Mouse (Mus musculus): ENCODE measurements at regions not wholly inside any gene's neighbourhood (a gene's known extent, or its start where the extent isn't known, plus 50 kb on each side); places are given as distances from the start of the nearest gene placed in this dataset.
"Not testable (repeated sequence)": the region's sequence is repeated elsewhere in the genome, so short reads cannot be mapped to it uniquely, and the experiment has no call there.

DNA sequence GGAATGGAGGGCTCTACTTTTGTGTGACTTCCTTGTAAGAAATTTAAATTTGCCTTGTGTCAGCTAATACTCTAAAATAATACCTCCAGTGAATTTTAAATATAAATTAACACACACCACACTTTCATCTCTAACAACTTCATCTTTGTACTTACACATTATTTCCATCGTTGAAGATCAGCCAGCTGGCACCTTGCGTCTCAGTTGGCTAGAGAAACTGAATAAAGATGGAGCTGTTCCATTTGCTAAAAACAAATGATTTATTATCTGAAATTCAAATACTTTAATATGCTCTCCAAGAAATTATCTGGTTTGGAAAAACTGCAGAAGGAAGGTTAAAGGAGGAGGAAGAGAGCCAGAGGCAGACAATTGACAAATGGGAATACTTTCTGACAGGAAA is 122.0 kb upstream of the Gm11096 start:
- DNase-seq (ENCODE audit: low spot score) = peak; percentile 6

DNA sequence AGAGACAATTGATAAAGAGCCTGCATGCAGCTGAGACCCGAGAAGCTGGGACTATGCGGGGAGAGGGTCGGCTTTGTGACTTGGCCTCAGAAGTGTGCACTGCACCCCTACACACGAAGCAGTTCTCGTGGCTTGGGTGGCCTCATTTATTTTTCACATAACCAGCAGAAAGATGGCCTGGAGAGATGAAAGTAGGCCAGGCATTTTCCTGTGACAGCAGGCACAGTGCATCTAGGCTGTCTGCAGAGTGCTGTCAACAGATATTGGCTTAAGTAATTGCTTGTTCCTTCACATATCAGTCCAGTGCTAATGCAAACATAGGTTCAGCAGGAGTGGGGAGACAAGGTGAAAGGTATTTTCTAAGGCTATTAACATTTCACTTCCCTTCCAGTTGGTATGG is 124.9 kb upstream of the Gm11096 start:
- no peak for DNase-seq (ENCODE audit: low spot score)

DNA sequence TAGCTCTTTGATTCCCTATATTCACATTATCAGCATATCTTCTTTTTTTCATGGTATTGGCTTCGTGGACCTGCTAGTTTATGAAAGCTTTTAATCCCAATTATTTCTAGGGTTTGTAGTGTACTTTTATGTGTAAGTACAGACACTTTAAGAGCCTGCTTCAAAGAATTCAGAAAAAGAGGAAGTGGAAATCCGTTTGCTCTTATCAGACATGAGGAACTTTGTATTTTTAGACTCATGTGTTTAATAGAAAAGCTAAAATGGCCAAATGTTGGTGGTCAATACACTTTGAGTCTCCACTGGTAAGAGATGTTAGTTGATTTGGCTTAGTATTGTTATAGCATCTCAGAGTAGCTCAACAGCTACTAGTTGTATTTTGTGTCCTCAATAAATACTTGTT is 135.7 kb upstream of the Gm11096 start:
- no peak for DNase-seq (ENCODE audit: low spot score)

DNA sequence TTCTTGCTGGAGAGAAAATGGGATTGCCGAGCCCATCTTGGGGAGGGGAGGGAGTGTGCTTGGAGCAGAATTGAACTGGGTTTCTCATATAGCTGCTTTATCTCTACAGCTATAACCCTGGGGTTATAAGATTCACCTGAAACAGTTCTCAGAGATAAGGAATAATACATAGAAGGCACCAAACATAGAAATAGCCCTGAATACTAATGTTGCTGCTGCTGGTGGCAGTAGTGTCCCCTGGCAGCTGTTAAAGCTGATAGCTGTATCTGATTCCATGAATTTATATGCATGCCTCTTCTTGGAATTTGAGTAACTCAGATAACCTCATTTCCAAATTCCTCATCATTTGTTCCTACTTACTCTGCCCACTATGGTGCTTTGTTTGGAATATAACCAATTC is 137.0 kb upstream of the Gm11096 start:
- no peak for DNase-seq (ENCODE audit: low spot score)

DNA sequence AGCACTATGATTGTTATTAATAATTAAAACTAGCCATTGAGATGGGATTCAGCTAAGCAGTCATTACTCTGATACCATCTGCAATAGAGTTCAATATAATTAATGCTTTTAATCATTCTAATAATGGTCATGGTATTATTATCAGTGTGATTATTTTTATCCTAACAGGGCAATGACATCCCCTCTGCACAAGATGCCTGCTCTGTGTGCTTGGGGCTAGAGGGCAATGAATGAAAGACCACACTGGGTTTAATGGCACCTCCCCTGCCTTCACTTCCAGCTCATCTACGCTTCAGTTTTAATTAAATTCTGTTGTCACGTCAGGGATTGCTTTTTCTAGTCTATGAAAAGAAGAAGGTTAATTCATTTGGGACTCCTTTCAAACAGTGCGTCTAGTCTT is 139.1 kb upstream of the Gm11096 start:
- no peak for DNase-seq (ENCODE audit: low spot score)

DNA sequence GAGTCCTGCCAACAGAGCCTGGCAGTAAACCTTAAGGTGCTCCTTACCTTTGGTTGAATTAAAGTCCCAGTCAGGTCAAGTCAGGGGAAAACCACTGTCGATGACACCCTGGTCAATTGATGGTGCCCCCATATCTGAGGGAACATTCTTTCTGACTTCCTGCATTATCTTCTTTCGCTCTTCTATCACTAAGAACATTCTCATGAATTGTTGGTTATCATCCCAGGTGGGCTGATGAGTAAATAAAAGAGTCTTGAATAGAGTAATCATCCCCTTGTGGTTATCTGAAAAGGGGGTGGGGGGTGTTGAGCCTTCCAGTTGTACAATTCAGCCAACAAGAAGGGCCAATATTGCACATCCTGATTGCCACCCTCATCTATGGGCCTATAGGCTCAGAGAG is 149.7 kb upstream of the Gm11096 start:
- no peak for DNase-seq (ENCODE audit: low spot score)

DNA sequence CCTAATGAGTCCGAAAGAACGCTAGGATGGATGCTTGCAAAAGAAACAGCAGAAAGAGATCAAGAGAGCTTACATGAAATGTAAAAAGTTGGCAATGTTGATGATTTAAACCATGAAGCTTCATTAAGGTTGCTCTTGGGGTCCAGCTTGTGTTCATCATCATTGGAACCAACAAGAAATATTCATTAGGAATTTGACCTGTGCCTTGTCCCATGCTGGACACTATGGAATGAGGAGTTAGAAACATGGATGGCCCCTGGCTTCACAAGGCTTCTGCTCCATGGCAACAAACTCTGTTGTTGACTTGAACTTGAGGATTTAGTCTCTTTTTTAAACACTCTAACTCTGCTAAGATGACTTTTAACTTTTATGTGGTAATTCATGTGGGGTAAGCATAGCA is 159.0 kb upstream of the Gm11096 start:
- no peak for DNase-seq (ENCODE audit: low spot score)

DNA sequence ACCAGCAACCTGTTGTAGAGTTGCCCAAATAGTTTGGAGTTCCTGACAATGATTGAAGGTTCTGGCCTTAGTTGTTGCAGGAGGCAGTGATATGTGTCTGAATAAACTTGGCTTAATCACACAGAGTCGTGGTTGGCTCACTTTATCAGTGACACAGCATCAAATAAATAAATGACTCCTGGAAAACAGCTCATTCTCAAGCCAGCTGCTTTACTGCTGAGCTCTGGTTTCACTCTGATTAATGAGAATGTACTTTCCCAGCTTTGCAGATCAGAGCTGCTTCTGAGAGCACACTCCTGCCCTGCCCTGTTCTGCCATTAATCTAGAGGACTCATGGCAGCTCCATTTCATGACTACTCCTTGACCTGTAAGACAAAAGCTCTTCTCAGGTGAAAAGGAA is 171.3 kb upstream of the Gm11096 start:
- no peak for DNase-seq (ENCODE audit: low spot score)

DNA sequence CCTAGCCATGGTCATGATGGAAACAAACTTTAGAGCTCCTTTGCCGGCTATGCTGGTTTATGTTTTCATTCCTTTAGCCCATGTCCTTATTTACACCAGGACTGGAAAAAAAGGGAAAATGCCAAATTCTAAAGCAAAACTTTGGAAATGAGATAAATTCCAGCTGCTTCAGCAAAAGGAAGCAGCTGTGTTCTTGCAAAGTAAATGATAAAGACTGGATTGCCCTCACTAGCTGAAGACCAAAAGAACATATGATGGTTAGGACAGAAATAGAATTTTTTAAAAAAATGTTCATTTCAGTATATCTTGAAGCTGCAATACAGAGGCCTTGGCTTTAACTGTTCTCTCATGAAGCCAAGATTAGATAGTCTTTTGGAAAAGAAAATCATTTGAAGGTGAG is 179.6 kb upstream of the Gm11096 start:
- DNase-seq (ENCODE audit: low spot score) = no peak

DNA sequence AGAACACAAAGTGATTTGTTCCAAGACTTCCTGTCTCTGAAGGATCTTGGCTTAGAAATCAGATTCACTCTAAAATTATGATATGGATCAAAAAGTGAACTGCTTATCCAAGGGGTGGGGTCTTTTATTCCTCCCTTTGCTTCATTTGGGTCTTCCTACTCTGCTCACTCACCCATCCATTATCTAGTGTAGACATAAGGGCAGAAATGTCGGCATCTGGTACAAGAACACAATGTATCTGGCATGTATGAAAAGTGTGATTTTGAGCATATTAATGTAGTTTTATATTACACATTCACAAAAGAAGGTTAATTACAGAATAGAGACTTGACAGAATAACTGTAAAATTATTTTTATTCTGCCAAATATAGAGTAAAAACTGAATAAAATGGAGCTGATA is 181.5 kb upstream of the Gm11096 start:
- no peak for DNase-seq (ENCODE audit: low spot score)

DNA sequence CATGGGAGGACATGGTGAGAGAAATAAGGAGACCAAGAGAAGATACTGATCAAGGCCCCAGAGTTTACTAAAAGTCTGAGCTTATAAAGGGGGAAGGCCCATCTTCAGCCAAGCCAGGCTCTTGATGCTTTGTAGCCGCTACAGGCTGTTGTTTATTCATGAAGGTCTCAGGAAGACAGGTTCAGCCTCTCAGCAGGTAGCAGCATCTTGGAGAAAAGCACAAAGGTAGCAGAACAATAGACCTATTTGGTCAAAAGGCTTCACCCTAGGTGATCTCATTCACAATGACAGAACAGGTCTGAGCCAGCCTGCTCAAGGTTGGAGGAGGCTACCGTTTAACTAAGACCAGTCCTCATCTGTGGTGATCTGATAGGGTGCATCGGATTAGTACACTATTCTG is 185.5 kb upstream of the Gm11096 start:
- no peak for DNase-seq (ENCODE audit: low spot score)

DNA sequence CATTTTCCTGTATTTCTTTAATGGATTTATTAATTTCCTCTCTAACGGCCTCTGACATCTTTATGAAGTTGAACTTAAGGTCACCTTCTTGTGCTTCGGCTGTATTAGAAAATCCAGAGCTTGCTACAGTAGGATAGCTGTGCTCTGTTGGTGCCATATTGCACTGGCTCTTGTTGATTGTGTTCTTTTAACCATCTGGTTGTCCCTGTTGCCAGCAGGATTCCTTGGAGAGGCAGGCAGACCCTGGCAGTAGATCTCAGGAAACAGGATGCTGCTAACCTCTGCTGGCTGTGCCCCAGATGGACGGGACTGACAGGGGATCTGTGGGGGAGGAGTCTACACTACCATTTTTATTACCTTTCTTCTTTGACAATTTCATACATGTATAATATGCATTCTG is 185.9 kb upstream of the Thumpd2 start:
- DNase-seq (ENCODE audit: low spot score) = no peak

DNA sequence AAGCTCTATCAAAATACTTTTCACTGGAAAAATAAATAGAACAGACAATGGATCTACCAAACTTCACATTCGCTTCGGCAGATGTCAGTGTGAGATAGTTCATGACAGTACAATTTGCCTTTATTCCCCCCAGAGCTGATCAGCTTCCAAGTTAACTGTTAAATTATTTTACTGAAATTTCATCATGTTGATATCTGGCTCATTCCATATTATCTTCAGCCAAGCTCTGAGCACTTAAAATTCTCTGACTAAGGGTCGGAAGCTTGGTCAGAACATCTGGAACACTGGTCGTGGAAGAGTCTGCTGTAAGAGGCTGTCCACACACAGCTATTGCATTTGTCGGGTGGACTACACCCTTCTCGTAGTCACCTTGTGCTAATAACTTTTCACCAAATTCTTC is 181.3 kb upstream of the Thumpd2 start:
- no peak for DNase-seq (ENCODE audit: low spot score)

DNA sequence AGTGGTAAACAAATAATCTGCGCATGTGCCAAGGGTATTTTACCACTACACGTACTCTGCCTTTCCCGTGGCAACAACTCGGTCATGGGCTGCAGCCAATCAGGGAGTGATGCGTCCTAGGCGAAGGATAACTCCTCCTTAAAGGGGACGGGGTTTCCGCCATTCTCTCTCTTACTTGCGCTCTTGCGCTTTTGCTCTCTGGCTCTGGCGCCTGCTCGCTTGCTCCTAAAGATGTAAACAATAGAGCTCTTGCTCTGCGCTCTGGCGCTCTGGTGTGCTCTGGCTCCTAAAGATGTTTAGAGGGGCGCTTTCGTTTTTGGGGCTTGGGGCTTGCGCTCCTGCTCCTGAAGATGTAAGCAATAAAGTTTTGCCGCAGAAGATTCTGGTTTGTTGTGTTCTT is 166.9 kb upstream of the Thumpd2 start:
- not testable (repeated sequence) for DNase-seq (ENCODE audit: low spot score)

DNA sequence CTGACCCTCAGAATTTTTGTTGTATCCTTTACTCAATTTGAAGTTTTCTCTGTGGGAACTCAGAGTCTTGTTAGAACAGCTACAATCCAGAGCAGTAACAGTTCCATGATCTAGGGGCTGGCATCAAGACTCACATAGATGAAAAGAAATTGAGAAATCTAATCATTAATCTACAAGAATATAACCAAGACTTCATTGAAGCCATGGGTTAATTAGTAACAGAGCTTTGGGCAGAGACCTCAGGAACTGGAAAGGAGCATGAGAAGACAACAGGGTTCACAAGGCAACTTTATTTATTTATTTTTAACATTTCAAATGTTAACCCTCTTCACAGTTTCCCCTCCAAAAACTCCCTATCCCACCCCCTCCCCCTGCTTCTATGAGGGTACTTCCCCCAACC is 160.4 kb upstream of the Thumpd2 start:
- DNase-seq (ENCODE audit: low spot score) = no peak

DNA sequence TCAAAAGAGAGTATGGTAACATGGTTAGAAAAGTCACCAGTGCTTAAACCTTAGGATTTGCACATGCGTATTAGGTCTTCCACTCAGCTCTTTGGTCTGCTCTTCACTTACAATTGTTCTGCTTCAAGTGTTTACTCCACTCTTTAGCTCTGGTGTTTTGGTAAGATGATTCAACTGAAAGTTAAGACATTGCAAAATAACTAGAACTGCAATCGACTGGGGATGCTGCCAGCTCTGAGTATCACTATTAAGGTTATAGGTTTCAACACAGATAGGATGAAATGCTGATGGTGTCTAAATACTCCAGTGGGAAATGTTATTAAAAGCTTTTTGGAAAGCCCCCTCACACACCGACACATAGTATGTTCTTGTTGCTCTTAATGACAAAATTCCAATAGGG is 156.6 kb upstream of the Thumpd2 start:
- peak; percentile 22 for DNase-seq (ENCODE audit: low spot score)

DNA sequence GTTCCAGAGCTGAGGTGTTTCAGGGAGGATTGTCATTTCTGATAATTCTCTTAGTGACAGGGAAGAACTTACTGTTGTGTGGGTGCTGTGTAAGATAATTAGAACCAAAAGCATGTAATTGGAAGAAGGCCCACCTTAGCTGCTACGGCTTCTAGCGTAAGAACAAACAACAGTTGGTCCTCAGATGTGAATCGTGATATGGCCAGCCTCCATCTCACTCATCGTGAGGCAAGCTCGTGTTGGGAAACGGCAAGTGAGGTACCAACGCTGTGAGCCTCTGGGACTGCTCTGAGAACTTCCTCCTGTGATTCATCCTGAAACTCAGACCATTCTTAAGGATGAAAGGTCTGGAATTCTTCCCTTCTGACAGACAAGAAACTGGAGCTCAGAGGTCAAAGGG is 150.0 kb upstream of the Thumpd2 start:
- no peak for DNase-seq (ENCODE audit: low spot score)

DNA sequence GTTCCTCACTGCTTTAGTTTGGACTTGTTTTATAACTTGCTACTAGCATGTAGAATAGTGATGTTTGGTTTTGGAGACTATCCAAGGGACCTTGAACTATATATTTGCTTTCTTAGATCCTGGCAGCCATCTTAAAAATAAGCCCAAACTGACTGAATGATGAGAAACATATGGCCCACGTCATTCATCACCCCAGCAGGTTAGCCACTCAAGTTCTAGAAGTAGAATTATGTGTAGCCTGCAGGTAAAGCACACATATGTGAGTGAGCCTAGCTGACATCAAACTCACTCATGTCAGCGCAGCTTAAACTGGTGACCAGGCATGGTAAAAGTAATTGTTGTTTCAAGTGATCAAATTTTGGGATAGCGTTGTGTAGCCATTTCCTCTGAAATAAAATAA is 147.2 kb upstream of the Thumpd2 start:
- no peak for DNase-seq (ENCODE audit: low spot score)

DNA sequence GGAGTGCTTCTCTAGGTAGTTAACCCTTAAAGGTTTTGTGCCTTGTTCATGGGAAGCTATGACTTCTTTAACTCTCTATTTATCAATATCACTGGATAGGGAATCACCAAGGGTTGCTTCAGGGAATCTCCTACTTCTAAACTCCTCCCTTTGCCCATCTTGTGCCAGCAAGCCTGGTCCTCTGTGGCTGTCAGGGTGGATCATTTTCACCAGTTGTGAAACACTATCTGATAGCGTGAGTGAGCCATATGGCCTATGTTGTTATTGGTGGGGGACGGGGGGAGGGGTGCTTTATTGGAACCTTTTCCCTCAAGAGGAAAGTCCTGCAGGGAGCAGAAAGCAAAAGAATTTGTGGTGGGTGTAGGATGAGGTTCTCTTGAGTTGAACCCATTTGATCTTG is 145.5 kb upstream of the Thumpd2 start:
- DNase-seq (ENCODE audit: low spot score) = no peak

DNA sequence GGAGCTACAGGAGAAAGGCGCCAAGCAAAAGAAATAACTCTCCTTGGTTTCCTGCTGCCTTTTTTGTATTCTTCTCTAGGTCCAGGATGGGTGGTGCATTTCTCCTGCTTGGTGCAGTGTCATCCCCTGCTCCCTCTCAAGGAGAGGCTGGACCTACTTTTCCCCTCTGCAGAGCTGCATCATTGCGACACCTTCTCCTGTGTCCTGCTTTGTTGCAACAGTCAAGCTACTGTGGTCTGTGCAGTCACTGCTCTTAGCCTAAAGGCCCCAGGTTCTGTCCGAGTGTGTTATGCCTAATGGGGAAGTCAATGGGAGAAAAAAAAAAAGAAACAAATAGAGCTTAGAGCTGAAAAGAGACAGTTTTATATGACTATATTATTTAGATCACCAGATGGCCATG is 144.4 kb upstream of the Thumpd2 start:
- DNase-seq (ENCODE audit: low spot score) = no peak

DNA sequence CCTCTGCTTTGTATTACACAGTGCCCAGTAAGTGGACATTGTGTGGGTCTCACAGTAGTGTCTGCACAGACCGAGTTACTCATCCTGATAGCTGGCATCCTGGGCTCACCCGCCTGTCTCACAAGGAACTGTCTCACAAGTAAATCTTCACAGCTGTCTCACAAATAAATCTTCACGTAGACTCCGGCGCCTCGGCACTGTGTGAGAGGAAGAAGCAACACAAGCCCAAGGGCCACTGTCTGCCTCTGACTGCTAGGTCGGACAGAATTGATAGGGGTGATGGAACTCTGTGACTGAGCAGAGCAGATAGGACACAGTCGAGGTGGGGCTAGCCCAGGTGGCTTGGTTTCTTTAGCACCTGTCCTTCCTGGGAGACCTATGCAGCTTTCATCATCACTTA is 136.2 kb upstream of the Thumpd2 start:
- no peak for DNase-seq (ENCODE audit: low spot score)

DNA sequence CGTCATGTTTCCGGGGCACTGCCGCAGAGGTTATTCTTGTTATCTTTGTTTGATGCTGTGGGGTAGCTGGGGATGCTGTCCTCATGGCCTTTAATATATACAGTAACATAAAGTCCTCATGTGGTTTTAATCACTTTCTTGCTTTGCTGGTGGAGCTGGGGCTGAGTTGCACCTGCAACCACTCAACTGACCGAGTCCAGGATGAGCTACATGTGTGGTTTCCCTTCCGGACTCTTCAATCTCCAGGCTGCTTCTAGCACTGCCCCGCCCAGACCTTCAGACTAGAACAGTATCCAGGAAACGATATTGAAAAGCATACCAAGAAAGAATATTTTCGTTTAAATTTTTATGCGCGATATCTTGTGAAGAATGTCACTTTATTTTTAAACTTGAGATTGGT is 129.1 kb upstream of the Thumpd2 start:
- no peak for DNase-seq (ENCODE audit: low spot score)

DNA sequence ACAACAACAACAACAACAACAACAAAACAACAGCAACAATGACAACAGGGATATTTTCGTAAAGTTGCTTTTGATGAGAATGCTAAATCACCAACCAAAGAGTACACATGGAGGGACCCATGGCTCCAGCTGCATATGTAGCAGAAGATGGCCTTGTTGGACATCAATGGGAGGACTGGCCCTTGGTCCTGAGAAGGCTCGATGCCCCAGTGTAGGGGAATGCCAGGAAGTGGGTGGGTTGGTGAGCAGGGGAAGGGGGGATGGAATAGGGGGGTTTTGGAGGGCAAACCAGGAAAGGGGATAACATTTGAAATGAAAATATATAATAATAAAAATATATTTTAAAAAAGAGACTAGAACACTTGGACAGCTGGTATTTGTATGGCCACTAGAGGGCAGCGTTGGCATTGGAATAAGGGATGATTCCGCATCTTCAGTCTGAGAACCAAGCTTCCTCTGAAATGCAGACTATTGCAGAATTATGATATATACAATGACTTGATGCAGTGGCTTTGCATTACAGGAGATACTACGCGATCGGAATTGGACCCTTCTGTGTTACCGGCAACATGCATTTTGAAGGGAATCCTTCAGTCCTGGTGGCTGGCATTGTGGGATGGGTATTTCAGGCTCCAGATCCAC is 128.5 kb upstream of the Thumpd2 start:
- peak; percentile 76 for DNase-seq (ENCODE audit: low spot score)

DNA sequence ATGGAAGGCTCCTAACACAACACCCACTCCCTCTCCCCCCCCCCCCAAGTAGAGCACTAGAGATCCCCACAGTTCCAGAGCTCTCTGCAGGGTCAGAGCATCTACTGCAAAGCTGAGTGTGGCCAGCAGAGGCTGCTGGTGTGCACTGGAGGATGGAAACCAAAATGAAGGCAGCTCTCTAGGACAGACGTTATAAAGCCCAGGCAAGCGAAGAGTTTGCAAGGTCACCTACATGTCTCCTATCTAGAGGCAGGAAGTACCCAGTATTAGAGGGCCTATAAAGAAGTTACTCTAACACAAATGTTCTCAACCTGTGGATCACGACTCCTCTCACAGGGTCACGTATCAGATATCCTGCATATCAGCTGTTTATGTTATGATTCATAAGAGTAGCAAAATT is 125.1 kb upstream of the Thumpd2 start:
- peak; percentile 16 for DNase-seq (ENCODE audit: low spot score)

DNA sequence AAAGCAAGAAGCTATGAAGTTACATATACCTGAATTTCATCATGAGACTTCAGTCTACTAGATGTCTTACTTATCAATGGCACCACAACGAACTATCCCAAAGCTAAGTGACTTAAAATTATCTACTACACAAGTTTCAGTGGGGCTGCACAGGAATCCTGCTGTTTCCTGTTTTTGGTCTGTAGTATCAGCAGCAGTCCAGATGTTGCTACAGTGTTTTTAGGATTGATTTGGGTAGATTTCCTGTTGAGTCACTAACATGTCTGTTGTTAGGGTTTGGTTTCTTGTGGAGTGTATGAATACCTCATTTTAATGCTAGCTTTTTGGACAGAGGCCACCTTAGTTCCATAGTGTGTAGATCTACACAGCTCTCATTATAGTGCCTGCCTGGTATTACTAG is 120.8 kb upstream of the Thumpd2 start:
- no peak for DNase-seq (ENCODE audit: low spot score)
